Mouse (Mus musculus) layer of hippocampus, adult 11-12 months (tissue): ENCODE results near the gene Nacc1.

Experiments
- DNase-seq: peaks from one replicate; pipeline ENCODE4 v3.0.0; 2022; ENCODE audit warnings: low spot score

Gene Nacc1

DNA sequence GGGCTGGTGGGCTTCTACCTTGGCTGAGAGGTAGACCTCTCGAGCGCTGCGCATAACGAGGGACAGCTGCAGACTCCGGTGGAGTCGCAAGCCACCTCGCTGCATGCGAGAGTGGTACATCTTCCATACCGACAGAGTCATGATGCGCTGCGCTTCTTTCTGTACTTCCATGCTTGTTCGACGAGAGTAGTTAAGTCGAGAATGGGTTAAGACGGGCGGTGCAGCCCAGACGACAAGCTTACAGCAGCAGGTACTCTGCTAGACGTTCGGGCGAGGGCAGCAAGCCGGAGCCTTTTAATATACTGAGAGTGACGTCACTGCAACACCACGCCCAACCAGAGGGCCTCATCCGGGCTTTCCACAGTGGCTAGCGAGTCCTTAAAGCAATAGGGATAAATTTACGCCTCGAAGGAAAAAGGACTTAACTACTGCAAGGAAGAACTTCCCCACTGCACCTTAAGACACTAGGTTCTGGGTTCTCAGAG, 25.0 kb downstream of the Nacc1 start, which contains the start of gene Ier2:
Gene Ier2, minus strand, starts transcription at position 272 of the 485 bp plus-strand sequence.
- peak; percentile 94 for DNase-seq

DNA sequence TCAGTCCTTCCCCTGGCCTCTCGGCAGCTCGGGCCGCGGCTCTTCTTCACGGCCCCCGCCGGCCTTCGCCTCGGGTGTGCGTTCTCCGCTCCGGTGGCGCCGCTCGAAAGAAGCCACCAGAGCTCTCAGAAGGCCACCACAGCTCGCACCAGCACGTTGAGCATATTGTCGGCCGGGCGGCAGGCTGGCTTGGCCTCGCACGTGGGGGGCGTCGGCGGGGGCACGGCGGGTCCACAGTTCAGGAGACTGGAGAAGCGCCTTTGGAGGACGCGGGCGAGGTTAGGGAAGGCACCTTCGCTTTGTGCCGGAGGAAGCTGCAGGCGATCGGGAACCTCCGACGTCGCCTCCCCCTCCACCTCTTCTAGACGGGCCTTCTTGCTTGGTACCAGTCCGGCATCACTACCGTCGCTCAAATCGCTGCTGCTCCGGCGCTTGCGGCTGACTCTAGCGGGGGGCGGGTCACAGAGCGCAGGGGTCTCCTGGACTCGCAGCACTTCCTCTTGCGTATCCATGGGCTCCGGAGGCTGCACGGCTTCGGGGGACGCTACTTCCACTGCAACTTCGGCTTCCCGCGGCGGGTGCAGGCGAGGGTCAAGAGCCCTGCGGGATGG, 25.6 kb downstream of the Nacc1 start:
- DNase-seq, result no peak

DNA sequence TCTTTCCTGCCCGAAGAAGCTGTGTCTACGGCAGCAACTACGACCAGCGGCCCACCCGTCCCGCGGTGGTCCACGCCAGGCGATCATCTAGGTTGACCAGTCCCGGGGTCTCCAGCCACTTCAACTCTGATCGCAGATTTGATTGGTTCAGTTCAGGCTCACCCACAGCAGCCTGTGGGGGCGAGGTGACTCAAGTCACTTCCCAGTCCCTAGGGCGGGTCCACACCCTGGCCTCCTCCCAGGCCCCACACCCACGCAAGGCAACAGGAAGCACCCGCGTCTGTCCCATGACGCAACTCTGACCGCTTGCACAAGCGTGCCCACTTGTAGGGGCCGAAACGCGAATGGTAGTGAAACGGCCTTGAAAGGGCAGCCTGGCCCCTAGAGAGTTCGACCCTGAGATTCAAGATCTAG, 26.2 kb downstream of the Nacc1 start:
- peak; percentile 77 for DNase-seq

DNA sequence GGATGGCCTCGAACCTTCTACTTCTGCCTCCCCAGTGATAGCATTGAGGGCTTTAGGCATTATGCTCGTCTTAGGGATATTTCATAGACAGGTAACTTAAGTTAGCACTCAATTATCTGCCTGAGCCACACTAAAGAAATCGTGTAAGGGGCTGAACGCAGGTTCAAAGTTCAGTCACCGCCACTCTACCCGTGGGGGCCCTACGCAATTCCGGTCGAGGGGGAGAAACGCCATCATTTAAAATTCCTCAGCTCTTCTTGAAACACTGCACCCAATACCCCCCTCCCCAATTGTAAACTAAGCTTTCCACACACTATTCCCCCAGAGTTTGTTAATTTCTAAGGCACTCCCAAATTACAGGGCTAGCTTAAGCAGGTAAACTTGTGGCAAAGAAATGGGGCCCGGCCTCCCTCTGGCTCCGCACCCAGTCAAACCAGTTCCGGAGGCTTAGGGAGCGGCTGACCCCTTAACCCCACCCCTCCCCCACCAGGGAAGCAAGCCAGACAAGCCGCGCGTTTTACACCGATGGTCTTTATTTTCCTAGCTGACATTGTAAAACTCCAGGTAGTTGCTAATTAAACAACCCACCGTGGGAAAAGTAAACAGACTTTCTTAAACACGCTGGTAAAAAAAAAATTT, 26.7 kb downstream of the Nacc1 start:
- no peak for DNase-seq

DNA sequence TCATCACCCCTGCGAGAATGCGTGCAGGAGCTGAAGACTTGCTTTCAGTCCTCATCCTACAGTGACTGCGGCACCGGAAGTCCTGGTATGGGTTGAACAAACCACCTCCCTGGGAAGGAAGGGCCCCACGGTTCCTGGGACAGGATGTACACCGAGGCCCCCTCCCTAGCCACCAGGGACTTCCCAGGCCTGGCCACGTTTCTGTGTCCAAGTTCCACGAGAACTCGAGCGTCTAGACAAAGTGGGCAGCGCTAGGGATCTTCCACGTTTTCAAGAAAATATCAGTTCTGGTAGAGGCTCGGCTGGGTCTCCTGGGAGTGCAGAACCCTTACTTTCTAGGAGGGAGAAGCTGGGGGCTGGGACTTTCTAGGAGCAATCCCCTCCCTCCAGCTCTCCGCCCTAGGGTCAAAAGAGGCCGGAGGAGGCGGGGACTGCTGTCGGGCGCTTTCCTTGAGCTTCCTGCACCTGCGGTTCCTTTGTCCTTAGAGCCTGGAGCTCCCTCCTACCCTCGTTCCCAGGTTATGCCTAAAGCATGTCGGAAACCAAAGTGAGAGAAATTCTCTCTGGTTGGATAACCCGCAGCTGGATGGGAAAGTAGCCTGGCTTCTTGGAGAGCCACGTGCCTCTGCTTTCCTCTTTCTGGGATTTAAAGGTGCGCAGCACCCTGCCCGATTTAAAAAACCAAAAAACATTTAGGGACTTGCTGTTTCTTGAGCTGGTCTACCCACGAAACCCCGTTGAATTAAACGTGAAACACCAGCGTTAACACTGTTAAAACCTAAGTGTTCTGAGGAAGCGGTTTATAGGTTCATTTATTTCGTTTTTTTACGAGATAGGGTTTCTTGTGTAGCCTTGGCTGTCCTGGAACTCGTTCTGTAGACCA, 27.5 kb downstream of the Nacc1 start:
- DNase-seq, result no peak

DNA sequence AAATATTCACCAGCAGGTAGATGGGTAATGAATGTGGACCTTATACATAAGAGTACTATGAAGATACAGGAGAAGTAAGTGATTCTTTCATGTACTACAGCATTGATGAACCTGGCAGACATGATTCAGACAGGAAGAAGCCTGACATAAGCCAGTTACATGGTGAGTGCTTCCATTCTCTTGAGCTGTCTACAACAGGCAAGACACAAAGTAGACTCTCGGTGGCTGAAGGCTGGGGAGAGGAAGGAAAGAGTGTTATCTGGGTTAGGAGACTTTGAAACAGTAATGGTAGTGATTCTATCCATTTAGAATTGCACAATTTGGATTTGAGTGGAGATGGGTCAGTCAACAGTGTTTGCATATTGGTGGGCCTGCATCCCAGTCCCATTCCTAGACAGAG, 28.7 kb downstream of the Nacc1 start:
- DNase-seq, result no peak

DNA sequence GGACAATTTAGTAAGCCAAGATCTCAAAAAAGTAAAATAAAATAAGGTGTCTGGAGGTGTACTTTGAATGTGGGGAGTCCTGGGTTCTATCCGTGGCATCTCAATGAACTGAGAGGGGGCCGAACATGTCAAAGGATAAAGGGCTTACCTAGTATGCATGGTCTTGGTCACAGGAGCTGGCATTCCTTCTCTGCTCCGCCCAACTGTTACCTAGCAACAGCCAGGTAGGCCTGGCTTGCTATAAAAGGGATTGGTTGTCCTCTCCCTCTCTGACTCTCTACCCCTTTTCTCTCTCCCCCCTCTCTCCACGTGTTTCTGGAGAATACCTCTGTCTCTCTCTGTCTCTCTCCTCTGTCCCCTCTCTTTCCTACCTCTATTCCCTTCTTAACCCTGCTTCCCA, 30.0 kb downstream of the Nacc1 start:
- DNase-seq, result no peak

DNA sequence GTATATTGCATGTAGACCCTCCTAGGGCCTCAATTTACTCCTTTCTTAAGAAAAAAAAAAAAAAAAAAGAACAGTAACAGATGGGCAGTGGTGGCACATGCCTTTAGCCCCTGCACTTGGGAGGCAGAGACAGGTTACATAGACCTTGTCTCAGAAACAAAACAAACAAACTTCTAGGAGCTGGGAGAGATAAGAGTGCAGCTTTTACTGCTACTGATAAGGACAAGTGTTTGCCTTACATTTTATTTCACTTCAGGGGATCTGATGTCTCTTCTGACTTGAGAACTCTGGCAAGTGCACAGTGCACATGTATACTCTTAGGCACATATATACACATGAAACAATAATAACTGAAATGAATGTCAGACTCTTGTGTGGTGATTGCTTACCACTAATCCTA, 30.5 kb downstream of the Nacc1 start:
- DNase-seq, result no peak

DNA sequence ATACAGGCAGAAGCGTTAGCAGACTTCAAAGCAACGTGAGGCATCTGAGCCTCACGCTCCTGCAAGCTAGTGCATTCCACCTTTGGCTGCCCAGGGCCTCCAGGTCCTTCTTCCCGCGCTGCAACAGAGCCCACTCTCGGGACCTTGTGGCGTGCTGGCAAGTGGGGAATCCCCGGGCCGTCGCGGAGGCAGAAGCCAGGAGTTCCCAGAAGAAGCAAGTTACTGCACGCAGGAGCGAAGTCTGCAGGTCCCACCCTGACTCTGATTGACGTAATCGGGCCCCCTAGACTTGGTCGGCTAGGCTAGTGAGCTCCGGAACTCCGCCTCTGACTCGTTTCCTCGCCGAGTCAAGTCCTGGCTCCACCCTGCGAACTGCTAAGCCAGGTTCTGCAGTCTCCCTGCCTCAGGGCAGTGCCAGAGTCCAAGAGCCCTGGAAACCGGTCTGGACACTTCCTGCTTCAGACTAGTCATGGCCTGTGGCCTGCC, 31.0 kb downstream of the Nacc1 start:
- DNase-seq, result no peak

DNA sequence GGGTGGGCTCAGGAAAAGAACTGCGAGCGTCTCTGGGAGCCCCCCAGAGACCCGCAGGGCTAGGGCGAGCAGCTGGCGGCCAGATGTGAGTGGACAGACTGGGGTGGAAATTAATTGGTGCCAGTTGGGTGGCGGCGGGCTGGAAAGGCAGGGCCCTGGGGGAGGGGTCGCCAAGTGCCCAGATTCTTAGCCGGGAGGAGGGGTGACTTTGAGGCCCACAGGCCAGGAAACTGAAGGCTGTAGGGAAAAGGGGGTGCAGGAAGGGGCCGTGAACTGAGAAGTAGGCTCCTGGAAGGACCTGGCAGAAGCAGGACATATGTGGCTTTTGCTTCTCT, 31.5 kb downstream of the Nacc1 start:
- no peak for DNase-seq

DNA sequence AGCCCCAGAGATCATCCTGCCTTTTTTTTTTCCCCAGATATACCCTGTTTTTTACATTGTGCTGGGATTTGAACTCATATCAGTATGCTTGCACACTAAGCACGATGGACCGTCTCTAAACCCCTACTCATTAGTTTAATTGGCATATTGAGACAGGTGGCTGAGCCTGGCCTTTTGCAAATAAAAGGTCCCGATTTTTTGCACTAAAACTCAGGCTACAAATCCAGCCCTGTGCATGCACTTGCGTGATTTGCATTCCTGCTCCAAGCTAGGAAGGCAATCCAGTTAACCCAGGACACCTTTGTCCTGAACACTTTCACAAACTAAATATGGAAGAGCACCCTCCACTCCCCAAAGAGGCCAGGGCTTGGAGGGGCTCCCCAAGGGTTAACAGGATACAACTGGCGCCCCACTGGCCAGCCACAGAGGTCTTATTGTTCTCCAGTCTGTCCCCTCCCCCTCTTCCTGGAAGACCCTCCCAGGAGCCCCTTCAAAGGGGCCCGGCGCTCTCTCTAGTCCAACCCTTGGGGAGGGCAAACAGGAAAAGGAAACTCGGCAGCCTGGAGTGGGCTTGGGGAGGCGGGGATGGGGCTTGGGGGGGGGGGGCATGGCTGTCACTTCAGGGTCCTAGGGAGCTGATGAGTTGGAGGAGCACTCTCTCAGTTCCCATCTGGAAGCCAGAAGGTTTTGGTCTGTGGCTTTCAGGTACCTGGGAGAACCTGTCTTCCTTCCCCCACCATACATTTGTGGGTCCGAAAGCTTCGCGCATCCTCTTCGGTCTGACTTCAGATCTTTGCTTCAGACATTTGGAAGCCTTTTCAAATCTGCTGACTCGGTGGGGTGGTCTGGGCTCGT, 32.1 kb downstream of the Nacc1 start:
- no peak for DNase-seq

DNA sequence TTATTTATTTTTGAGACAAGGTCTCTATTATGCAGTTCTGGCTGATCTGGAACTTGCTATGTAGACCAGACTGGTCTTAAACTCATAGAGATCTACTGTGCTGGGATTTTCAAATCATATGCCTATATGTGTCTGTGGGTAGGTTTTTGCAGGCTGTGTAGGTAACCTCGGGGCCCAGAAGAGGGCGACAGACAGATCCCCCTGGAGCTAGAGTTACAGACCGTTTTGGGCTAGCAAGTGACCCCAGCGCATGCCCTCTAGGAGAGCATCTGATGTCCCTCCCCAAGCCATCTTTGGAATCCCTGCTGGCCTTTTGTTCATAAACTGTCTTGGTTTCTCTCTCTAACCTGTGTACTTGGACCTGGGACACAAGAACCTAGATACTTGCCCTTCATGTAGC, 33.1 kb downstream of the Nacc1 start:
- no peak for DNase-seq

DNA sequence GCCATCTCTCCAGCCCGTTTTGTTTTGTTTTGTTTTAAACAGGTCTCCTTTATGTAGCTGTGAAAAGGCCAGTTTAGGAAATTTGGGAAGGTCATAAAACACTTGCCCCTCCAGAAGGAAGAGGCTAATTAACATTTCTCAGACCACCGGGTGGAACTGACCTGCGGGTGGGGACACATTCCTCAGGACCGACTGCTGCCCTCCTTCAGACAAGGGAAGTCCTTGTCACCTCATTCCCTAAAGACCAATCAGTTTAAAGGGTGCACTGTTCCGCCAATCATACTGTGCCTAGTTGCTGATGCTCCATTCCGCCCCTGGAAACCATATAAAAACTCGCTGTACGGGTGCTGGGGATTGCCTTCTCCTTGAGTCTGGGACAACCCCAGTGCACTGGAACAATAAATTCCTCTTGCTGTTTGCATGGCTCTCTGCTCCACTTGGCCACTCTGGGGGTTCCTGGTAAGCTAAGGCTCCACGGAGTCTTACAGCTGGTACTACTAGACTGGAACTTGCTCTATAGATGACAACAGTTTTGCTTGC, 34.5 kb downstream of the Nacc1 start:
- DNase-seq, result no peak

DNA sequence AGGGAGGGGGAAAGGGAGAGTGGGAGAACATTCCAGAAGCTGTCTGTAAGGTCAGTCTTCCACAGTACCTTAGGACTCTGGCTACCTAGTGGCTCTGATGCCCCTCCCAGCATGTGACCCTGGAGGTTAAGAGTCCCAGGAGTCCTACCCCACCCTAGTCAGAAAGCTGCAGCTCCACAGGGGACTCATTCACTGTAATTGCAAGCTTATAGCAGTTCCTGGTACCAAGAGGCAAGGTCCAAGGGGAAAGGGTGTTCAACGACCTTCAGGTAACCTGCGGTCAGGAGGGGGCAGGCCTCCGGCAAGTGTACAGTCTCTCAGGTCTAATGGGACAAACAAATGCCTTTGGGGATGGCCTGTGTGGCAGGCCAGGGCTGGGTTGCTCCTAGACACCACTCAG, 37.4 kb downstream of the Nacc1 start:
- no peak for DNase-seq

DNA sequence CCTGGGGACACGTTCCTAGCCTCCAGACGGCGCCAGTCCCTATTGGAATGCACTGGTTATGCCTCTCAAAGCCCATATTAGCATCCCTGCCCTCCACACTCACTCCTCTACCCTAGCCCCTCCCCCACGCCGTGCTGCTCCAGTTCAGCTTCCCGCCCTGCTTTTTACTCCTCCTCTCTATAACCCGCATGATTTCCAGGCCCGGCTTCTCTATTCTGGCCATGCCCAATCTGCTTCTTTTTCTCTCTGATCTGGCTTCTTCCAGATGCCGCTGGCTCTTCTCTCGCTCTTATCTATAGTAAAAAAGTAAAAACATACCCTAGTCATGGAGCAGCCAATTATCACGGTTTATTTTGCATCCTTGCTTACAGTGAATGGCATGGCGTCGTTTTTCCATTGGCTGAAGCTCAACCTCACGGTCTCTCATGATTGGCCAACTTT, 40.2 kb downstream of the Nacc1 start:
- no peak for DNase-seq

DNA sequence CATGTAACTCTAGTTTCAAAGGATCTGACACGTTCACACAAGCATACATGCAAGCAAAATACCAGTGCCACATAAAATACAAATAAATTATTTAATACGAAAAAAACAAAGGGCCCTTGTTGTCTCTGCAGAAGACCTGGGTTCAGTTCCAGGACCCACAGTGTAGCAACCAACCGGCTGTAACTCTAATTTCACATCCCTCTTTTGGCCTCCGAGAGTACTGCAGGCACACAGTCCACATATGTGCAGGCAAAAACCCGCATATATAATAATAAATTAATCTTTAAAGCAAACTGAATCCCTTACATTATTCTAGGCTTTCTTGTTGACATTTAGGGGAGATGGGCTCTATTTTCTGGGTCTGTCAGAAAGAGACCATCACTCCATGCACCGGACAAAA, 40.9 kb downstream of the Nacc1 start:
- no peak for DNase-seq

DNA sequence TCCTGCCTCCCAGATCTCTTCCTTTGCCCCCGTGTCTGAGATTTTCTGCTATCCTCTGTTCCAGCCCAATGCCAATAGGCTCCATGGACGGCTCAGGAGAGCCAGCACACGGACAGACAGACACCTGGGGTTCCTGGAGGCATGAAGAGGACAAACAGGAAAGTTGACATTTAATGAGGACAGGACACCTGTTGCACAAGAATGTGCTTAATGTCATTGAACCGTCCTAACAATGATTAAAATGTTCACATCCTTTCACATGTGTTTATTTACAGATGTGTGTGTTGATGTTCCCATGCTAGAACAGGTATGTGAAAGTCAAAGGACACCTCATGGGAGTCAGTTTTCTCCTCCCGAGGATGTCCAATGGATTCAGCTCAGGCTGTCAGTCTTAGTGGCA, 44.6 kb downstream of the Nacc1 start:
- DNase-seq, result no peak

DNA sequence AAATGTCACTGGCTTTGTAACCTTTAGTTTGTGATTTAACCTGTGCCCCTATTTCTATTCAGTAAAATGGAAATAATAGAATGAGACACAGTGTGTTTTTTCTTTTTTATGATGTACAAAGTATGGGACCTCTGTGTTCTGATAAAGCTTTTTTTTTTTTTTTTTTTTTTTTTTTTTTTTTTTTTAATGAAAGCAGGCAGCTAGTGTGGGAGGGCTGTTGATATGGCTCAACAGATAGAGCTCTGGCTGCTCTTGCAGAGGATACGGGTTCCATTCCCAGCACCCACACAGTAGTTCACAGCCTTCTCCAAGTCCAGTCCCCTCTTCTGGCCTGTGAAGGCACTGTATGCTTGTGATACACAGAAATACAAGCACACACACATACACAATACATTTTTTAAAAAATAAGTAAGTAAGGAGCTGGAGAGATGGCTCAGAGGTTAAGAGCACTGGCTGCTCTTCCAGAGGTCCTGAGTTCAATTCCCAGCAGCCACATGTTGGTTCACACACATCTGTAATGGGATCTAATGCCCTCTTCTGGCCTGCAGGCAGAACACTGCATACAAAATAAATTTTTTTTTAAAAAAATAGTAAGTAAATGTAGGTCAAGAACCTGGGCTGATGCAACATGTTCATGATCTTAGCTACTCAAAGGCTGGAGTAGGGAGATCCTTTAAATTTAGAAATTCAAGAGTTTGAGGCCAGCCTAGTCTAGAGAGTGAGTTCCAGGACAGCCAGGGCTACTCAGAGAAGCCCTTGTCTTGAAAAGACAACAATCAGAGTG, 45.9 kb downstream of the Nacc1 start:
- DNase-seq, result no peak

DNA sequence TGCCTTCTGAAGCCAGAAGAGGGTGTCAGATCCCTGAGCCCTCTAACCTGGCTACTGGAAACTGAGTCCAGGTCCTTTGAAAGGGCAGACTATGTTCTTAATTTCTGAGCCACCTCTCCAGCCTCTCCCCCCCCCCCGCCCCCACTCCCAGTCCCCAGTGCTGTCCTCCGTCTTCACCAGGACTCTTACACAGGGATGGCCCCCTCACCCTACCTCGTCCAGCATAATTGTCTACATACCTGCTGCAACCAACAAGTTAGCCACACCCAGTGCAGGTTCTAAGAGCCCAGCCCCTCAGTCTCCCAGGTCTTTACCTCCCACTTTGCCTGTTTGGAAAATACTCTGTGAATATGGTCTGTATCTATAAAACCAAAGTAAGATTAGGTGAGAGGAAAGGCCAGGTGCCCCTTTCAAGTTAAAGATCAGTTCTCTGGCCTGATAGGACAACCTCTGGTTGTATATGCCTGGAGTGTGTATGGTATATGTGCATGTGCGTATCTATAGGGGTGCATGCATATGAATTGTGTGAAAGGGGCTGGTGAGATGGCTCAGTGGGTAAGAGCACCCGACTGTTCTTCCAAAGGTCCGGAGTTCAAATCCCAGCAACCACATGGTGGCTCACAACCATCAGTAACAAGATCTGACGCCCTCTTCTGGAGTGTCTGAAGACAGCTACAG, 46.9 kb downstream of the Nacc1 start:
- DNase-seq, result no peak

DNA sequence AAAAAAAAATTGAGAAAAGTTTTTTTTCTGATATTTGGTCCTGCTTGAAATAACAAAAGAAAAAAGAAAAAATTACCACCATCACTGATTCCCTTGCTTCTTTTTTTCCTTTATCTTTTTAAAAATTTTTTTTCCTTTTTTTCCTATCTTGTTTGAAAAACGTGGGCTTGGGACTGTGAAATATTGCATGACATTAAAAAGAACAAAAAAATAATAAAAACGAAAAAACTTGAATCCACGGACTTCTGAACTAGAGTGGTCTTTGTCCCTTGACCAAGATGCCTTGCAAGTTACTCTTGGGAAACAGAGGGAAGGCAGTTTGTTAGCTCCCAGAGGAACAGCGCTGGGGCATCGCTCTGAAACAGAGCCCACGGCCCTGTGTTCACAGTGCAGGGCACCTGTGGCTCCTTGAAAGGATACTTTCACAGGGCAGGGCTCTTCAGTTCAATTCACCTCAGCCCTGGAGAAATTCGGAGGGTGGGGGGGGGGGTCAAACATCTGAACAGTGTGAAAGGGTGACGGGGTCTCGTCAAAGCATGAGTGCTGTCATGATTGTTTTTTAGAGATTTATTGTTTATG, 47.6 kb downstream of the Nacc1 start:
- no peak for DNase-seq
